Mouse (Mus musculus) midbrain, embryonic 16.5 days (tissue): ENCODE data around the gene Tmem86a. TPM values are rescaled to one million over a fixed set of nuclear protein-coding genes. Genes with fewer than 3 reads are reported as not detected.

Source experiments
- ATAC-seq: fragments of 200-750 bp; cut with Nextera tagmentation; 2 replicates; pipeline ENCODE4 v1.8.0; 2017; ENCODE audit warnings: moderate TSS enrichment
- H3K27ac ChIP-seq: fragments of 300-500 bp; sonication (generic); 2 replicates; pipeline ENCODE4 v1.5.1; 2014; ENCODE audit warnings: mild to moderate bottlenecking, low read length, mixed read lengths
- H3K27me3 ChIP-seq: fragments of 300-500 bp; sonication (generic); 2 replicates; pipeline ENCODE4 v1.6.1; 2014; ENCODE audit warnings: low read depth, low read length, mixed read lengths; ENCODE audit not compliant: control insufficient read depth, insufficient read depth
- H3K36me3 ChIP-seq: fragments of 300-500 bp; sonication (generic); 2 replicates; pipeline ENCODE4 v1.6.1; 2014; ENCODE audit warnings: mild to moderate bottlenecking, low read length, moderate library complexity, mixed read lengths; ENCODE audit not compliant: control insufficient read depth, insufficient read depth
- H3K4me1 ChIP-seq: fragments of 300-500 bp; sonication (generic); 2 replicates; pipeline ENCODE4 v1.6.1; 2014; ENCODE audit warnings: mild to moderate bottlenecking, low read length, mixed read lengths; ENCODE audit not compliant: control insufficient read depth, insufficient read depth
- H3K4me2 ChIP-seq: fragments of 300-500 bp; sonication (generic); 2 replicates; pipeline ENCODE4 v1.6.1; 2014; ENCODE audit warnings: mild to moderate bottlenecking, low read length, mixed read lengths
- H3K4me3 ChIP-seq: fragments of 300-500 bp; sonication (generic); 2 replicates; pipeline ENCODE4 v1.5.1; 2014; ENCODE audit warnings: low read depth, mild to moderate bottlenecking, low read length, moderate library complexity, mixed read lengths
- H3K9ac ChIP-seq: fragments of 300-500 bp; sonication (generic); 2 replicates; pipeline ENCODE4 v1.6.1; 2014; ENCODE audit warnings: low read depth, low read length, mixed read lengths
- H3K9me3 ChIP-seq: fragments of 300-500 bp; sonication (generic); replicated peaks from 2 replicates; pipeline ENCODE4 v1.6.1; 2014; ENCODE audit warnings: mild to moderate bottlenecking, low read length, mixed read lengths; ENCODE audit not compliant: control insufficient read depth, poor library complexity, severe bottlenecking
- WGBS: fragments of 180-500 bp; shearing (Covaris S2); extraction: QIAGEN DNeasy Blood & Tissue Kit; methylation state at CpG from one replicate; pipeline ENCODE4 v1.1.7; 2014; 5-methylcytosine and 5-hydroxymethylcytosine counted together
- microRNA-seq: library from miRNA; unstranded; fragments of <30 nt; microRNA quantifications from one replicate; pipeline ENCODE4, GENCODE M21; 2017
- polyA plus RNA-seq: library from polyadenylated mRNA; unstranded; fragments of >200 nt; fragmentation: Nextera tagmentation; extraction: Ambion mirVana; gene quantifications from 2 replicates; pipeline ENCODE4 v1.2.1, GENCODE M21; 2015

Tmem86a gene
- polyA plus RNA-seq, 1 experiment from 2014 or later = 24.1 TPM

DNA sequence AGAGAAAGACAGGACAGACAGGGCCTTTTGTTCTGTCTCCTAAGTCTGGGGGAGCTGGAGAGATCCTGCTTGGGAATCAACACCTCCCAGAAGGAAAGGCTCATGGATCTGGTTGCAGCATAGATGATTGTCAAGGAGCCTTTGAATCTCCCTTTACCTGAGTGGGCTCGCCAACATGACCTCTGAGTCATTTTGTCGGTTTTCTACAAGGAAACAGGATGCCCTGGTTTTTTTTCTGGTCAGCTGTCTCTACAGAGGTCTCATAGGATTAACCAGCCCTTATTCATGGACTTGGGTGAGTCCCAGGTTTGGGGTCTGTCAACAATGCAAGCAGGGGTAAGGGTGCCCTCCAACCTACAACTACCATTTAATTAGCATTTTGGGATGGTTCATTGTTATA lies 52.6 kb downstream of the Tmem86a start:
- H3K27ac ChIP-seq = no peak overlapping the region
- H3K4me3 ChIP-seq = no peak overlapping the region
- no peaks in the 10 kb centered on the region for H3K27me3 ChIP-seq
- no peaks in the 10 kb centered on the region for H3K9me3 ChIP-seq
- H3K4me1 ChIP-seq = no peaks in the 10 kb centered on the region
- peaks cover 8% of the 10 kb centered on the region for H3K36me3 ChIP-seq
- no peak for ATAC-seq
- H3K4me2 ChIP-seq = no peak overlapping the region
- H3K9ac ChIP-seq = no peak overlapping the region
- WGBS = 76% methylated on average over 2 of the region's 2 CpGs

DNA sequence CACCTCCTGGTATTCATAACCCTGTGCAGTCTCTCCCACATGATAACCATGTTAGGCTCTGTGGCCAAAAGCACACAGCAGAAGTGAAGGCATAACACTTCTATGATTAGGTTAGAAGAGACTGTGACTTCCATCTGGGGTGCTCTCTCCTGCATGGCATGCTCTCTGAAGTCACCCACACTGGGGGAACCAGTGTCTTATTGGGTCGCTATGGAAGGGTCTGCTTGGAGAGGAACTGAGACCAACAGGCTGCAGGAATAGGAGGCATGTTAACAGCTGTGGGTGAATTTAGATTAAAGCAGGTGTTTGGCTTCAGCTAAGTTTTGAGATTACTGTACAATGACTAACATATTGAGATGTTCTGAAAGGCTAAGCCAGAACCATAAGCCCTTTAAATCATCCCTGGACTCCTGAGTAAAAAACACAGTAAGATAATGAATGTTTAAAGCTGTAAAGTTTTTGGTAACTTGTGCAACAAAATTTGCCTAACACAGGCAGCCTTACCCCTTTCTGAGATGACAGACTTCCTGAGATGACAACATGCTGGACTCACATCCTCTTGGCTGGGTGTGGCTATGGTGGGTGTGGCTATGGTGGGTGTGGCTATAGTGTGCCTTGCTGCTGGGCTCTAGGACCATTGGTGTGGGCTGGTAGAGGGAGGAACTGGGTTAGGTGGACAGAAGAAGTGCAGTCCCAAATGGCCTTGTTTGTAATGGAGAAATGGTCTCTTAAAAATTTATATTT lies 53.4 kb downstream of the Tmem86a start:
- Histone ChIP-seq H3K4me3 (no peak overlapping the region), H3K36me3 (peaks cover 9% of the 10 kb centered on the region), H3K4me1 (no peaks in the 10 kb centered on the region), H3K9me3 (no peaks in the 10 kb centered on the region), H3K27ac (no peak overlapping the region), H3K27me3 (no peaks in the 10 kb centered on the region), H3K9ac (no peak overlapping the region), H3K4me2 (no peak overlapping the region)
- WGBS = 78% methylated on average over 1 of the region's 1 CpGs
- ATAC-seq = no peak

Small RNA genes within 50 kb of the gene (microRNA-seq; reads per million reads assigned to microRNA genes)
- gene Mir7056 = 0.86 reads per million

Other genes with a start within 250 kb of the Tmem86a start
- gene Ldha, start 209.1 kb upstream of the Tmem86a start, polyA plus RNA-seq = 596 and 701 TPM in 2 replicates
- 0.33 and 0.46 TPM in 2 replicates for gene Ldhc, start 189.4 kb upstream of the Tmem86a start, polyA plus RNA-seq
- 372 and 375 TPM in 2 replicates for gene Tsg101, start 130.6 kb upstream of the Tmem86a start, polyA plus RNA-seq
- 5.3 and 6.0 TPM in 2 replicates for gene Uevld, start 92.1 kb upstream of the Tmem86a start, polyA plus RNA-seq
- gene Gm9999, start 67.0 kb upstream of the Tmem86a start, polyA plus RNA-seq = not detected in 2 replicates
- gene Spty2d1, start 42.2 kb upstream of the Tmem86a start, polyA plus RNA-seq = 7.4 and 8.5 TPM in 2 replicates
- gene Ptpn5, start 83.1 kb downstream of the Tmem86a start, polyA plus RNA-seq = 179 and 194 TPM in 2 replicates
- gene Mrgpra6, start 154.3 kb downstream of the Tmem86a start, polyA plus RNA-seq = not detected in 2 replicates
- not detected in 2 replicates for gene Mrgpra9, start 202.2 kb downstream of the Tmem86a start, polyA plus RNA-seq